Mouse (Mus musculus): Measurements from ENCODE around the gene Tmem110. TPM values are rescaled to one million over a fixed set of nuclear protein-coding genes. Genes with fewer than 3 reads are reported as not detected.

Tmem110 gene
- total RNA-seq (2021): 1 to 10 TPM; 8.1 to 8.7 TPM

- peak; percentile 70 for DNase-seq (ENCODE audit: low spot score)
- intact Hi-C loops (cut with DNase I): loop anchor here (2.0 to 10.0 kb wide), 2 partner anchors 39 to 119 kb away; partner anchors contain the start of gene Itih1
Measured at GRCm38 (mm10) chr14:30825476-30826131, at the start of gene Tmem110. TSS of gene Tmem110 (plus strand) at chr14:30825590.

- no peak for DNase-seq (ENCODE audit: low spot score)
- intact Hi-C loops (cut with DNase I): loop anchor here (5.0 kb wide), 1 partner anchor 72 kb away; the partner anchor contains the start of gene Sfmbt1
Measured at GRCm38 (mm10) chr14:30784614-30785013, 40.8 kb upstream of the Tmem110 start.

DNA sequence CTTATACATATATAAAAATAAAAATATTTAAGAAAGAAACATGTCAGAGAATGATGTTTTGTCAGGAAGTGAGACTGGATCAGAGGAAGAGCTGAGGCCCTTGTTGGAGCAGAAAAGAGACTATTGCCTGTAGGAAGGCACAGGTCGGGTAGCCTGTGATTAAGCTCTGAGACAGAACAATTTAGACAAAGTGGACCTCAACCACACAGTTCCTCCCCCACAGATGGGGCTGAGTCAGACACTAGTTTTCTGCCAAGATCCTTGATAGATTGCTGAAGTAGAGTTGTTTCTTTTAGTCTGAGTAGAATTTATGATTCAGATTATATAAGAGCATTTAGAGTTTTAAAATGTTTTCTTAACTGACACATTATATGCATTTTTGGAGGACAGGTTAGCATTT, 35.9 kb upstream of the Tmem110 start:
- intact Hi-C loops (cut with DNase I): loop anchor here (5.0 kb wide), 1 partner anchor 77 kb away; the partner anchor contains the start of gene Sfmbt1
- no peak for DNase-seq (ENCODE audit: low spot score)

- DNase-seq (ENCODE audit: low spot score): no peak
Measured at GRCm38 (mm10) chr14:30792871-30793270, 32.5 kb upstream of the Tmem110 start.

GRCm38 (mm10) chr14:30801756-30802155, 23.6 kb upstream of the Tmem110 start:
- DNase-seq (ENCODE audit: low spot score): no peak

More at GRCm38 (mm10) chr14:30792871-30793270, 32.5 kb upstream of the Tmem110 start:
- intact Hi-C loops (cut with DNase I): no loop called here

GRCm38 (mm10) chr14:30821136-30821535, 4.3 kb upstream of the Tmem110 start:
- intact Hi-C loops (cut with DNase I): loop anchor here (10.0 kb wide), 1 partner anchor 124 kb away; the partner anchor contains the start of gene Itih1
- DNase-seq (ENCODE audit: low spot score): no peak

More at GRCm38 (mm10) chr14:30801756-30802155, 23.6 kb upstream of the Tmem110 start:
- intact Hi-C loops (cut with DNase I): no loop called here

- intact Hi-C loops (cut with DNase I): loop anchor here (2.0 to 10.0 kb wide), 2 partner anchors 40 to 120 kb away; partner anchors contain the start of gene Itih1
Measured at GRCm38 (mm10) chr14:30824456-30824995, 864 bp upstream of the Tmem110 start.

DNA sequence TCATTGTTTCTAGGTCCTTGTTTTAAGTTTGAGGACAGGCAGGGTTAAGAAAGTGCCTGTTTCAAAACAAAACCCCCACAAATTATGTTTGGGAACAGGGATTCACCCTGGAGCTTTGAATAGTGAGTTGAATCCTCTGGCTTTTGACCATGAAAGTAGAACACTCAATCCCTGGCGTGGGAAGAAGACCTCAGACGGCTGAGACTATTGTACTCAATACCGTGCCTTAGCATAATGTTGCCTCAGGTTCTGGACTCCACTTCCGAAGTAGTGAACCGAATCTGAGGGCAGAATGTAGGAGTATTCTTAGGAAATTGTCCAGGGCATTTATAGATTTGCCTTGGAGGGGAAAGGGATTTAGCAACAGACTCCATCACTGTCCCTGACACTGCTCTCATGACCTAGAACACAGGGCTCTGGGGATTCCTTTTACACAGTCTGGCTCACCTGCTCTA, 342 bp upstream of the Tmem110 start:
- DNase-seq (ENCODE audit: low spot score): no peak
- intact Hi-C loops (cut with DNase I): loop anchor here (2.0 to 10.0 kb wide), 2 partner anchors 40 to 120 kb away; partner anchors contain the start of gene Itih1

More at GRCm38 (mm10) chr14:30824456-30824995, 864 bp upstream of the Tmem110 start:
- DNase-seq (ENCODE audit: low spot score): no peak

GRCm38 (mm10) chr14:30826174-30827140, 1.1 kb downstream of the Tmem110 start:
- DNase-seq (ENCODE audit: low spot score): no peak
- intact Hi-C loops (cut with DNase I): loop anchor here (10.0 kb wide), 1 partner anchor 118 kb away; the partner anchor contains the start of gene Itih1

GRCm38 (mm10) chr14:30827480-30827879, 2.1 kb downstream of the Tmem110 start:
- intact Hi-C loops (cut with DNase I): loop anchor here (10.0 kb wide), 1 partner anchor 117 kb away; the partner anchor contains the start of gene Itih1
- no peak for DNase-seq (ENCODE audit: low spot score)

DNA sequence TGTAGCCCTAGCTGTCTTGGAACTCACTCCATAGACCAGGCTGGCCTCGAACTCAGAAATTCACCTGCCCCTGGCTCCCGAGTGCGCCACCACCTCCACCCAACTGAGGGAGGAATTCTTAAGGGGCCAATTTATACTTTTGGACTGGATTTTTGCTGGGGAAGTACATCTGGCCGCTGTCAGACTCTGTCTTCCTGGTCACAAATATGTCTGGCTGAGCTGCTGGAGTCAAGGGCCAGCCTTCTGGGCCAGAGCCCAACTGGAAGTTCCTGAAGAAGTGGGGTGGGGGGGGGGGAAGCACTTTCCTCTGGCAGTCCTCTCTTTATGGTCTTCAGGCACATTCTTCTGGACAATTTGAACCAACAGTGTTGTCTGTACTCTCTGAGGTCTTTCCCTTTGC, 2.7 kb downstream of the Tmem110 start:
- DNase-seq (ENCODE audit: low spot score): no peak
- intact Hi-C loops (cut with DNase I): loop anchor here (10.0 kb wide), 1 partner anchor 117 kb away; the partner anchor contains the start of gene Itih1

DNA sequence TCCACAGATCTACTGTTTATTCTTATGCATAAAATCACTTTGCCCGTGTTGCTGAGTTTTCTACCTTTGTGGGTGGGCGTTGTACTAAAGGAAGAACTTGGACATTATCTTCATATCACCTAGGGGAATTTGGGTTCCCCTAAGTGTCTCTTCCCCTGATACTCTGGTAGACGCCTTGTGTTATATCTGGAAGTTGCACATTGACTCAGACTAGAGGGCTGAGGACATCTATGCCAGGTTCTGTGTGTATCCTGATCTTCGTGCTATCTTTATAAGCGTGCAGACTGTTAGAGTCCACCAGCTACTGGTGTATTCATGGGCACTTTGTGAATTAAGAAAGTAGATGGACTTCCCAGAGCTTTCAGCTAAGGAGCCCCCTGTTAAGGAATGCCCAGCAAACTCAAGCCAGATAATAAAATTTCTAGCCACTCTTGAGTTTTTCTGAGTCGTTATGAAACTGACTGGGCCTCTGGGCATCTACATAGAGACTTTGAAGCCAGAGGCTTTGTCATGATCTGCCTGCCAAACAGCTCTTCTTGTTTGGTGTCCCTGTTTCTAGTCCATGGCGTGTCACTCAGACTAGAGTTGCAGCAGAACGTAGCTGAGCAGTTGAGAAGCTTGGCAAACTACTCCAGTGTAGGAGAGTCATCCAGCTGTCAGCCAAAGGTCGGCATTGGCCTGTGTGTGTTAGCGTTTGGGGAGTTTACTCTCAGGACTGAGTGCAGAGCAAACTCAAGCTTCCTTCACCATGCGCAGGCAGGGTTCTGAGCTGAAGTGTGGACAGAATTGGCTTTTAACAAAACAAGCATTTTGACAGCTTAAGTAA, 3.5 kb downstream of the Tmem110 start:
- DNase-seq (ENCODE audit: low spot score): peak; percentile 55
- intact Hi-C loops (cut with DNase I): loop anchor here (10.0 kb wide), 1 partner anchor 116 kb away; the partner anchor contains the start of gene Itih1

- no peak for DNase-seq (ENCODE audit: low spot score)
- intact Hi-C loops (cut with DNase I): no loop called here
Measured at GRCm38 (mm10) chr14:30837416-30837996, 12.1 kb downstream of the Tmem110 start.

DNA sequence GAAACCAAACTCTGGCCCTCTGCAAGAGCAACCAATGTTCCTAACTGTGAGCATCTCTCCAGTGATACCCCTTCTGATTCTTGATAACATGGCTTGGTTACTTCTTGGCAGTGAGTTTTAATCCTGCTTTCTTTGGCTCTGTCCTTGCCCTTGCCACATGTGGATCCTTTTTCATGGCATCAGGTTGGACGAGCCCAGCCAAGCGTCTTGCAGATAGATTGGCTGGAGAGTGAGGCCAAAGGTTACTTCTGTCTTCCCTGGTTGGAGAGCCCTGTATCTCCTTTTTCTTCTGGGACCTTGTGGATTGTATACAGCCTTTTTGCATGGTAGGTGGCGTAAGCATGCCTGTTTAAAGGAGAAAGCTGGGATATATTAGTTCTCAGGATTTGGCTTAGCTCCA, 18.3 kb downstream of the Tmem110 start:
- no peak for DNase-seq (ENCODE audit: low spot score)
- intact Hi-C loops (cut with DNase I): no loop called here

DNA sequence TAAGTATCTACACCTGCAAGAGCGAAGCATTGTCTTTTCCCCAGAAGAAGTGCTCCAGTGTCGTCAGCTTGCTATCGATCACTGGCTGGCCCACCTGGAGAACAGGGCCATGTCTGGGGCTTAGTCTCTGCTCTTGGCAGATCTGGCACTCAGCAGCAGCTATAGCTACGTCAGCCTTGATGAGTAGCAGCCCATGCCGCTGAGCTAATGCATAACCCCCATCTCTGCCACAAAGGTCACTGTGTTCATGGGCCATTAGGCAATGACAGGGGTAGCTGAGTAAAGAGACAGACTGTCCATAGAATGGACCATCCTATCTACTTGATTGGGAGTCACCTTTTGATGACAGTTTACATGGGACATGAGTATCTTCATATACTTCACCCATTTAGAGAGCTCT, 25.1 kb downstream of the Tmem110 start:
- intact Hi-C loops (cut with DNase I): no loop called here
- no peak for DNase-seq (ENCODE audit: low spot score)

- DNase-seq (ENCODE audit: low spot score): no peak
- intact Hi-C loops (cut with DNase I): no loop called here
Measured at GRCm38 (mm10) chr14:30852325-30852724, 26.9 kb downstream of the Tmem110 start.

DNA sequence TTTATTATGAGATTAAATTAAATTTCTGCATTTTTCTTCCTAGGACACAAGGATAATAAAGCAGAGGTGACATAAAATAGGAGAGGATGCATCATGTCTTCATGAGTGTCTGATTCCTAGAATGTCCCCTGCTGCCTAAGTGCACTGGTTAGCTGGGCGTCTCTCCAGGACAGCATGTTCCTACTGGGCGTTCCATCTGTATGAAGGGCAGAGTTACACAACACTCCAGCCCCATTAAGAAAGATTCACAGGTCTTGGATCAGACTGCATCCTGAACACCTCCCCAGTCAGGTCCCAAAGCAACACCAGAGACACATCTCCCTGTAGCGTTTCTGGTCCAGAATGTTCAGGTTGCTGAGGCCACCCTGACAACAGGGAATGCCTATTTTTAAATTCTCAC, 29.9 kb downstream of the Tmem110 start:
- DNase-seq (ENCODE audit: low spot score): no peak
- intact Hi-C loops (cut with DNase I): no loop called here

DNA sequence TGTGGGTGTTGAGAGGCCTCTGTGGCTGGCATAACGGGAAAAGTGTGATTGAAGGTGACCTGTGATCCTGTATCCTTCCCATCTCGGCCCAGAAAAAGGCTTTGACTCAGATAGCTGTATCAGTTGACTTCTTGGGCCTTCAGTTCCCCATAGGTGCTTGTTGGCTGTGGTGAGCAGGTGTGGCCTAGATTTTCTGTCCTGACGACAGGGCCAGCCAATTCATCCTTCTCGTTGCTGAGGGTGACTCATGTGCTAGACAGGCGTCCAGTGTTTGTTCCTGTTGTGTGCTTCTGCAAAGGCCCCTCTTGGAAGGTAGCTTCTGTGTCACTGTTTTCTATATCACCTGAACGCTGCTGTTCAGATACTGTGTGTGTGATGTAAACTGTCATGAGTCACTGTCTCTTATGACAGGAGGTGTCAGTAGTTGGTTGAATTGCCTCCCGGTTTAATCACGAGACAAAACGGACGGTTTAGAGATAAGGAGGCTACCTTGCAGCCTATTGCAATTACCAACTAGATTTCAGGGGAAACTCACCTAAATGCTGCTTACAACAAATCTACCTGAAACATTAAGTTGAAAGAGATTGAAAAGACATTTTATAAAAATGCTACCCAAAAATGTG, 31.6 kb downstream of the Tmem110 start:
- DNase-seq (ENCODE audit: low spot score): no peak
- intact Hi-C loops (cut with DNase I): no loop called here
